Mouse (Mus musculus) Patski (cell line): ENCODE data around the gene Tex44. TPM values are rescaled to one million over a fixed set of nuclear protein-coding genes. Genes with fewer than 3 reads are reported as not detected.

Experiments
- ATAC-seq: fragments of 100-300 bp; one replicate; pipeline ENCODE4 v1.8.0; 2021
- CTCF ChIA-PET: fragments of 350-600 bp; sonication (Branson Sonifier 250); formaldehyde crosslinking; loops from one replicate; lab custom pipeline; 2022; ENCODE audit warnings: inconsistent platforms; lab: Charles Lee
- POLR2A ChIA-PET: fragments of 350-600 bp; sonication (Branson Sonifier 250); formaldehyde crosslinking; loops from one replicate; lab custom pipeline; 2022; ENCODE audit warnings: antibody characterized with exemption, inconsistent platforms; lab: Charles Lee
- DNase-seq: peaks from one replicate; pipeline ENCODE4 v3.0.0-alpha.2; 2011; ENCODE audit warnings: low read depth, low spot score
- H3K27me3 ChIP-seq: fragments of 371-371 bp; one replicate; pipeline ENCODE4 v1.5.1; 2021
- CTCF ChIP-seq: fragments of 100-300 bp; IDR thresholded peaks from one replicate; pipeline ENCODE4 v1.5.1; 2021
- in situ Hi-C: fragments of 300-500 bp; cut with MboI; formaldehyde crosslinking; loops from 3 replicates; pipeline ENCODE4 v1.11.1; 2018; ENCODE audit warnings: low pct_unique_long_range_greater_than_20kb, mixed read lengths
- polyA plus RNA-seq: library from polyadenylated mRNA; unstranded; gene quantifications from one replicate; pipeline ENCODE4 v1.2.3, GENCODE M21; 2021

Gene Tex44
- polyA plus RNA-seq, 1 experiment from 2014 or later = not detected

GRCm38 (mm10) chr1:86434439-86435201, 8.5 kb downstream of the Tex44 start:
- CTCF ChIA-PET = interaction anchor here (0.9 to 1.6 kb wide), 5 partner anchors 18 to 96 kb away, joined by 3 to 4 read pairs (median 3); no protein-coding TSS in a partner anchor
- no peak for TF ChIP-seq CTCF
- peak; percentile 80 for ATAC-seq
- DNase-seq = peak; percentile 95
- POLR2A ChIA-PET = interaction anchor here (0.7 to 1.6 kb wide), 4 partner anchors 12 to 90 kb away, joined by 3 to 8 read pairs (median 4); no protein-coding TSS in a partner anchor
- H3K27me3 ChIP-seq = no peaks in the 10 kb centered on the region
- in situ Hi-C loops = loop anchor here (5.0 kb wide), 1 partner anchor 62 kb away; no protein-coding TSS in a partner anchor

- ChIA-PET CTCF (interaction anchor here (0.9 to 1.6 kb wide), 7 partner anchors 19 to 96 kb away, joined by 3 to 4 read pairs (median 3); no protein-coding TSS in a partner anchor), POLR2A (interaction anchor here (0.8 to 1.0 kb wide), 4 partner anchors 13 to 71 kb away, joined by 3 to 4 read pairs (median 3); no protein-coding TSS in a partner anchor)
- H3K27me3 ChIP-seq = no peaks in the 10 kb centered on the region
- in situ Hi-C loops = no loop called here
- DNase-seq (peak; percentile 64), ATAC-seq (peak; percentile 28)
- TF ChIP-seq CTCF = no peak
Measured at GRCm38 (mm10) chr1:86435302-86435821, 9.2 kb downstream of the Tex44 start.

GRCm38 (mm10) chr1:86437219-86438013, 11.3 kb downstream of the Tex44 start:
- POLR2A ChIA-PET = interaction anchor here (0.7 kb wide), 1 partner anchor 506 kb away, joined by 3 read pairs; no protein-coding TSS in a partner anchor
- in situ Hi-C loops = no loop called here

GRCm38 (mm10) chr1:86438014-86438319, 11.8 kb downstream of the Tex44 start:
- in situ Hi-C loops = no loop called here
- DNase-seq = no peak

More at GRCm38 (mm10) chr1:86437219-86438013, 11.3 kb downstream of the Tex44 start:
- DNase-seq (no peak), ATAC-seq (no peak)
- no peak for TF ChIP-seq CTCF
- CTCF ChIA-PET = interaction anchor here (1.5 to 4.6 kb wide), 3 partner anchors 62 to 101 kb away, joined by 3 to 46 read pairs (median 8); no protein-coding TSS in a partner anchor
- H3K27me3 ChIP-seq = no peaks in the 10 kb centered on the region

GRCm38 (mm10) chr1:86438501-86438900, 12.4 kb downstream of the Tex44 start:
- TF ChIP-seq CTCF = no peak
- no peak for ATAC-seq
- in situ Hi-C loops = no loop called here
- POLR2A ChIA-PET = interaction anchor here (3.4 kb wide), 1 partner anchor 87 kb away, joined by 13 read pairs; the partner anchor contains the start of gene Ptma
- no peak for DNase-seq
- H3K27me3 ChIP-seq = no peaks in the 10 kb centered on the region
- CTCF ChIA-PET = interaction anchor here (1.1 to 4.6 kb wide), 12 partner anchors 8 to 100 kb away, joined by 3 to 46 read pairs (median 8); no protein-coding TSS in a partner anchor

More at GRCm38 (mm10) chr1:86438014-86438319, 11.8 kb downstream of the Tex44 start:
- ChIA-PET CTCF (interaction anchor here (1.5 to 4.6 kb wide), 4 partner anchors 61 to 100 kb away, joined by 3 to 46 read pairs (median 9); no protein-coding TSS in a partner anchor), POLR2A (no interaction called here)
- no peak for TF ChIP-seq CTCF
- no peak for ATAC-seq
- H3K27me3 ChIP-seq = no peaks in the 10 kb centered on the region

- in situ Hi-C loops = loop anchor here (5.0 to 10.0 kb wide), 4 partner anchors 38 to 735 kb away; no protein-coding TSS in a partner anchor
- CTCF ChIA-PET = interaction anchor here (1.1 to 4.6 kb wide), 14 partner anchors 8 to 99 kb away, joined by 3 to 46 read pairs (median 8); partner anchors contain the start of gene Ptma
- peak; percentile 28 for DNase-seq
- H3K27me3 ChIP-seq = no peaks in the 10 kb centered on the region
- no peak for TF ChIP-seq CTCF
- POLR2A ChIA-PET = interaction anchor here (3.4 kb wide), 1 partner anchor 86 kb away, joined by 13 read pairs; the partner anchor contains the start of gene Ptma
- peak; percentile 15 for ATAC-seq
Measured at GRCm38 (mm10) chr1:86439487-86440170, 13.5 kb downstream of the Tex44 start.

GRCm38 (mm10) chr1:86440171-86440886, 14.2 kb downstream of the Tex44 start:
- H3K27me3 ChIP-seq = no peaks in the 10 kb centered on the region
- peak; percentile 63 for ATAC-seq
- CTCF ChIA-PET = interaction anchor here (0.9 to 4.6 kb wide), 15 partner anchors 9 to 98 kb away, joined by 3 to 46 read pairs (median 7); partner anchors contain the start of gene Ptma
- POLR2A ChIA-PET = interaction anchor here (1.0 to 3.4 kb wide), 2 partner anchors 58 to 85 kb away, joined by 6 to 13 read pairs; partner anchors contain the start of gene Ptma
- in situ Hi-C loops = loop anchor here (5.0 to 10.0 kb wide), 4 partner anchors 37 to 734 kb away; no protein-coding TSS in a partner anchor
- TF ChIP-seq CTCF = no peak
- DNase-seq = peak; percentile 80

GRCm38 (mm10) chr1:86440887-86441723, 15.0 kb downstream of the Tex44 start:
- no peak for ATAC-seq
- in situ Hi-C loops = loop anchor here (5.0 to 10.0 kb wide), 4 partner anchors 36 to 734 kb away; no protein-coding TSS in a partner anchor
- peak; percentile 31 for DNase-seq
- H3K27me3 ChIP-seq = no peaks in the 10 kb centered on the region
- ChIA-PET POLR2A (interaction anchor here (0.7 to 3.4 kb wide), 4 partner anchors 57 to 85 kb away, joined by 3 to 13 read pairs (median 5); partner anchors contain the start of gene Ptma), CTCF (interaction anchor here (0.9 to 4.6 kb wide), 5 partner anchors 48 to 95 kb away, joined by 3 to 46 read pairs (median 15); no protein-coding TSS in a partner anchor)
- no peak for TF ChIP-seq CTCF
